Mouse (Mus musculus) hematopoietic multipotent progenitor cell, adult 10-12 weeks (in vitro differentiated cells): ENCODE results near the gene Adgrf5. TPM values are rescaled to one million over a fixed set of nuclear protein-coding genes. Genes with fewer than 3 reads are reported as not detected.

ENCODE experiments used
- polyA plus RNA-seq: library from polyadenylated mRNA; stranded (reverse); fragments of >175 nt; gene quantifications from 2 replicates; pipeline ENCODE4 v1.2.3, GENCODE M21; 2012; ENCODE audit warnings: low replicate concordance

Adgrf5 gene
- 0.05 and 0.28 TPM in 2 replicates for polyA plus RNA-seq

GRCm38 (mm10) chr17:43359826-43360619 lies at the start of gene Adgrf5:
Gene Adgrf5 (plus strand): TSS chr17:43360451.

GRCm38 (mm10) chr17:43502592-43502991 lies 142.3 kb downstream of the Adgrf5 start, which contains the start of gene Mep1a:
Gene Mep1a (minus strand): TSS chr17:43502812.

Other genes with a start within 250 kb of the Adgrf5 start
- not detected in 2 replicates for gene Adgrf1, start 90.1 kb upstream of the Adgrf5 start, polyA plus RNA-seq
- not detected in 2 replicates for gene Mep1a, start 142.4 kb downstream of the Adgrf5 start, polyA plus RNA-seq
- gene Ankrd66, start 183.2 kb downstream of the Adgrf5 start, polyA plus RNA-seq, result not detected in 2 replicates
- 9.3 and 17.0 TPM in 2 replicates for gene Pla2g7, start 207.6 kb downstream of the Adgrf5 start, polyA plus RNA-seq